Mouse (Mus musculus) MEL (cell line): ENCODE measurements around the gene Stmn1. TPM values are rescaled to one million over a fixed set of nuclear protein-coding genes. Genes with fewer than 3 reads are reported as not detected.

Experiments used
- DNase-seq: peaks from one replicate; pipeline ENCODE4 v3.0.0; 2011; ENCODE audit warnings: low read depth, low spot score
- H3K27ac ChIP-seq: 2 replicates; pipeline ENCODE4 v1.5.1; 2012; ENCODE audit warnings: low read depth, mild to moderate bottlenecking, control low read depth, low read length, moderate library complexity; ENCODE audit not compliant: control insufficient read depth
- H3K27me3 ChIP-seq, 2 experiments: fragments of 150-350 bp in 1 of 2; sonication (generic) in 1 of 2; 2 replicates each; pipeline ENCODE4 v1.6.1; 2012; ENCODE audit warnings: low read length in 2 of 2, mild to moderate bottlenecking in 2 of 2, improper control_type of control experiment in 1 of 2, moderate library complexity in 1 of 2; ENCODE audit not compliant: insufficient read depth in 2 of 2, control insufficient read depth in 1 of 2
- H3K36me3 ChIP-seq, 2 experiments: 2 replicates each; pipeline ENCODE4 v1.6.1; 2012 to 2014; ENCODE audit warnings: low read length in 2 of 2, improper control_type of control experiment in 1 of 2, inconsistent platforms in 1 of 2, mild to moderate bottlenecking in 1 of 2; ENCODE audit not compliant: insufficient read depth in 2 of 2, control insufficient read depth in 1 of 2
- H3K4me1 ChIP-seq, 2 experiments: fragments of 150-350 bp in 1 of 2; sonication (generic) in 1 of 2; 2 replicates each; pipeline ENCODE4 v1.6.1; 2012; ENCODE audit warnings: low read length in 2 of 2, improper control_type of control experiment in 1 of 2, mild to moderate bottlenecking in 1 of 2; ENCODE audit not compliant: insufficient read depth in 2 of 2, control insufficient read depth in 1 of 2
- H3K4me3 ChIP-seq, 2 experiments: fragments of 150-350 bp in 1 of 2; sonication (generic) in 1 of 2; 2 replicates each; pipeline ENCODE4 v1.5.1; 2012; ENCODE audit warnings: low read depth in 2 of 2, low read length in 2 of 2, mild to moderate bottlenecking in 2 of 2, moderate library complexity in 2 of 2, control low read depth in 1 of 2, improper control_type of control experiment in 1 of 2; ENCODE audit not compliant: control insufficient read depth in 1 of 2, insufficient read depth in 1 of 2
- H3K79me2 ChIP-seq: 2 replicates; pipeline ENCODE4 v1.6.1; 2012; ENCODE audit warnings: mild to moderate bottlenecking, low read length, moderate library complexity; ENCODE audit not compliant: control insufficient read depth, poor library complexity, insufficient read depth
- H3K9ac ChIP-seq: 2 replicates; pipeline ENCODE4 v1.6.1; 2012; ENCODE audit warnings: low read depth, mild to moderate bottlenecking, control low read depth, low read length, moderate library complexity; ENCODE audit not compliant: control insufficient read depth, poor library complexity, severe bottlenecking
- H3K9me3 ChIP-seq: fragments of 150-350 bp; sonication (generic); replicated peaks from 2 replicates; pipeline ENCODE4 v1.6.1; 2012; ENCODE audit warnings: mild to moderate bottlenecking, low read length, improper control_type of control experiment, moderate library complexity; ENCODE audit not compliant: insufficient read depth
- HCFC1 ChIP-seq: IDR thresholded peaks from 2 replicates; pipeline ENCODE4 v1.6.1; 2012; ENCODE audit warnings: low read depth, mild to moderate bottlenecking, inconsistent platforms, low read length, improper control_type of control experiment, moderate library complexity
- MAZ ChIP-seq: IDR thresholded peaks from 2 replicates; pipeline ENCODE4 v1.6.1; 2012; ENCODE audit warnings: low read depth, mild to moderate bottlenecking, inconsistent platforms, low read length, improper control_type of control experiment
- NELFE ChIP-seq: IDR thresholded peaks from 2 replicates; pipeline ENCODE4 v1.6.1; 2011; ENCODE audit warnings: low read depth, low read length, improper control_type of control experiment
- SMC3 ChIP-seq: IDR thresholded peaks from 2 replicates; pipeline ENCODE4 v1.6.1; 2011; ENCODE audit warnings: low read depth, low read length, improper control_type of control experiment
- TCF12 ChIP-seq: IDR thresholded peaks from 2 replicates; pipeline ENCODE4 v1.6.1; 2014; ENCODE audit warnings: low read depth, mild to moderate bottlenecking, inconsistent platforms, low read length, improper control_type of control experiment, moderate library complexity
- USF2 ChIP-seq, 2 experiments: IDR thresholded peaks; 2 replicates each; pipeline ENCODE4 v1.6.1; 2011 to 2012; ENCODE audit warnings: improper control_type of control experiment in 2 of 2, low read length in 2 of 2, borderline replicate concordance in 1 of 2, inconsistent platforms in 1 of 2, low read depth in 1 of 2, mild to moderate bottlenecking in 1 of 2; ENCODE audit not compliant: insufficient read depth in 1 of 2
- polyA plus RNA-seq, 2 experiments: library from polyadenylated mRNA; stranded (reverse) in 1 of 2; unstranded in 1 of 2; fragments of >175 nt in 1 of 2; fragments of >200 nt in 1 of 2; gene quantifications; 2 replicates each; pipeline versions ENCODE4 v1.2.1 to v1.2.4; 2012; ENCODE audit warnings: low replicate concordance in 2 of 2, low read depth in 1 of 2; ENCODE audit not compliant: insufficient read length in 2 of 2, insufficient read depth in 1 of 2, missing spikeins in 1 of 2
- total RNA-seq: library from RNA; depleted of rRNA; stranded (reverse); fragments of 300-350 nt; gene quantifications from 2 replicates; pipeline ENCODE4 v1.2.3, GENCODE M21; 2012

Gene Stmn1
- total and polyA plus RNA-seq, 3 experiments: 214 to 350 TPM; not detected in 1

DNA sequence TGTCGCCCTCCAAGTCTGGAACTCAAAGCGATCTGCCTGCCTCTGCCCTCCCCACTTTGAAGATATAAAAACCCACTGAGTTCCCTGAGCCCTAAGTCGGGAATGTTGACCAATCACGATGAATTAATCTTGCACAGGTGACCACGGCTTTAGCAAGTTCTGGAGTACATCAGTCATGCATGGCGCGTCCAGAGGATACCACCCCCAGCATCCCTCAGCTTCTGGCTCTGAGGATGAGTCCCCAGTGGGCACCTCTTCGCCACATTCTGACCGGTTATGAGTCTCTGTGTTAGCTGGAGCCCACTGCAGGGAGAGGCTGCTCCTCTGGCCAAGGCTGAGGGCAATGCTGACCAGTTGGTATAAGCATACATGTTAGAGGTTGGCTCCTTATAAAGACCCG lies 16.1 kb downstream of the Stmn1 start:
- no peak overlapping the region for H3K4me3 ChIP-seq
- H3K27me3 ChIP-seq: peaks cover 3 to 8% of the 10 kb centered on the region in 2 experiments; a peak in 2 of 4 replicates
- H3K79me2 ChIP-seq: no peaks in the 10 kb centered on the region
- DNase-seq: no peak
- H3K4me1 ChIP-seq: no peaks in the 10 kb centered on the region; a peak in 1 of 4 replicates
- no peak overlapping the region for H3K27ac ChIP-seq
- no peaks in the 10 kb centered on the region for H3K9me3 ChIP-seq
- no peaks in the 10 kb centered on the region for H3K36me3 ChIP-seq
- TF ChIP-seq HCFC1: no peak
- no peak overlapping the region for H3K9ac ChIP-seq

DNA sequence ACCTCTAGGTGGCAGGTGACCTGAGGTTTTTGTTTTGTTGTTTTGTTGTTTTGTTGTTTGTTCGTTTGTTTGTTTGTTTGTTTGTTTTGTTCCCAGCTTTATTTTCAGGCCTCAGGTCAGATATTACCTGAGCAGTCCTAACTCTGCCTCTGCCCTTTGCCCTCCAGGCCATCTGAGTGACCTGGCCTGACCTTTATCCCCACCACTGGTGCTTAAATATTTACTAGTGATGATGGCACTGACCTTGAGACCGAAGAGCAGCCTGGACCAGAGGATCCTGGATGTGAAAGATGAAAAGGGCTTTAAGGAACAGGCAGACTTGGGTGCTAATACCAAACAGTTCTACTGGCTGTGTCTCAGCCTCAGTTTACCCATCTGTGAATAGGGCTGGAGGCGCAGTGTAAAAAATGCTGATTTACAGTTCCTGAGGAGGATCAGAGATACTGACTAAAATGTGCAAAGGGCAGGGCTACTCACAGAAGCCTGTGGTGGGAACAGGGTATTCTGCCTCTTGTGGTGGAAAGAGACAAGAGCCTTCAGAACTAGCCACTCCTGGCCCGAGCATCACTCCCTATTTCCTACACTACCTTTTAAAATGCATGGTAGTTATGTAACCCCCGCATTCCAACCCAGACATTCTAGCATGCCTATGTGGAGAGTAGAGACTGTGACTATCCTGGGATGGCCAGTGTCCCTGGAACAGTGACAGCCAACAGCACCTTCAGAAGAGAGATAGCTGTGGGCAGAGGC lies 17.2 kb downstream of the Stmn1 start:
- Histone ChIP-seq H3K27me3 (peaks cover 3 to 8% of the 10 kb centered on the region in 2 experiments; a peak in 2 of 4 replicates), H3K79me2 (no peaks in the 10 kb centered on the region), H3K27ac (no peak overlapping the region), H3K4me3 (no peak overlapping the region), H3K9ac (no peak overlapping the region), H3K9me3 (no peaks in the 10 kb centered on the region), H3K36me3 (0 out of 4 replicates have a peak, but pooled peaks cover 0 to 2% of the 10 kb centered on the region in 2 experiments), H3K4me1 (peaks cover 0 to 6% of the 10 kb centered on the region in 2 experiments; a peak in 2 of 4 replicates)
- no peak for DNase-seq
- TF ChIP-seq TCF12 (no peak), NELFE (no peak), MAZ (no peak), USF2 (IDR thresholded peaks at IDR 0.05; ENCODE audit: borderline replicate concordance in 1 of 2, insufficient read depth in 1 of 2, low read depth in 1 of 2, low read length in 2 of 2) (no peak)

DNA sequence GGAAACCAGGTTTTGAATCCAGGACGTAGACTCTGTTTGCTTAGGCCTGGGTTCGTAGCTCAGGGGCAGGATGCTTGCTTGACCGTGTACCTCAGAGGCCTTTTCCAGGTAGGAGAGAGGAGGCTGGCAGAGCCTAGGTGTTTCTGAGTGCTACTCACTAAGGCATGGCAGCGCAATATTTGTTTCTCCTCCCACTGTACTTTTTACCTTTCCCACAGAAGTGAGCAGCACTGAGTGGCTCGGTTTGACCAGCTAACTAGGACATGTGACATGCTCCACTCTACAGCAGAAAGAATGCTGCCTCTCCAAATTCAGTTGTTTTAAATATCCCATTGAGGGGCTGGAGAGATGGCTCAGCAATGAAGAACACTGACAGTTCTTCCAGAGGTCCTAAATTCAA lies 20.1 kb downstream of the Stmn1 start:
- Histone ChIP-seq H3K4me1 (peaks cover 0 to 6% of the 10 kb centered on the region in 2 experiments; a peak in 2 of 4 replicates), H3K9me3 (no peaks in the 10 kb centered on the region), H3K4me3 (no peak overlapping the region), H3K9ac (no peak overlapping the region), H3K27me3 (peaks cover 2% of the 10 kb centered on the region in 2 experiments; a peak in 2 of 4 replicates), H3K27ac (no peak overlapping the region), H3K36me3 (0 out of 4 replicates have a peak, but pooled peaks cover 0 to 2% of the 10 kb centered on the region in 2 experiments), H3K79me2 (no peaks in the 10 kb centered on the region)
- no peak for DNase-seq
- no peak for TF ChIP-seq SMC3
